Mouse (Mus musculus) thymus, adult 2 months (tissue): ENCODE results near the gene Cacng2.

Experiments used
- CTCF ChIP-seq: fragments of 200-500 bp; IDR thresholded peaks from 2 replicates; pipeline ENCODE4 v1.5.1; 2012; ENCODE audit warnings: mild to moderate bottlenecking, control low read depth, low read length, moderate library complexity, borderline replicate concordance; ENCODE audit not compliant: control insufficient read depth, poor library complexity, insufficient read depth; ENCODE audit errors: extremely low read depth
- POLR2A ChIP-seq: fragments of 200-500 bp; IDR thresholded peaks from 2 replicates; pipeline ENCODE4 v1.6.1; 2012; ENCODE audit warnings: mild to moderate bottlenecking, low read length, control low read depth, moderate library complexity; ENCODE audit not compliant: control insufficient read depth, poor library complexity, insufficient read depth; ENCODE audit errors: extremely low read depth

- TF ChIP-seq CTCF, result no peak
- TF ChIP-seq POLR2A, result no peak
Observed at GRCm38 (mm10) chr15:78042706-78043105, 77.1 kb downstream of the Cacng2 start.
